Mouse (Mus musculus) thymus, postnatal 4 days (tissue): Measurements from ENCODE around the gene 1700029F12Rik.
"Not testable (repeated sequence)": the region's sequence is repeated elsewhere in the genome, so short reads cannot be mapped to it uniquely, and the experiment has no call there.

Experiments used
- DNase-seq: peaks from one replicate; pipeline ENCODE4 v3.0.0; 2021

Gene 1700029F12Rik

GRCm38 (mm10) chr13:97034262-97034661 lies at the start of gene 1700029F12Rik:
Gene 1700029F12Rik (minus strand): TSS chr13:97034362.
- no peak for DNase-seq

- no peak for DNase-seq
Observed at GRCm38 (mm10) chr13:97082432-97082831, 48.3 kb upstream of the 1700029F12Rik start.

- no peak for DNase-seq
Observed at GRCm38 (mm10) chr13:97080615-97081014, 46.5 kb upstream of the 1700029F12Rik start.

GRCm38 (mm10) chr13:97080201-97080600 lies 46.0 kb upstream of the 1700029F12Rik start:
- DNase-seq: no peak

GRCm38 (mm10) chr13:97077556-97077955 lies 43.4 kb upstream of the 1700029F12Rik start:
- DNase-seq: no peak

- DNase-seq: no peak
Observed at GRCm38 (mm10) chr13:97073497-97073896, 39.3 kb upstream of the 1700029F12Rik start.

GRCm38 (mm10) chr13:97071626-97072241 lies 37.6 kb upstream of the 1700029F12Rik start:
- DNase-seq: peak; percentile 58

- peak; percentile 26 for DNase-seq
Observed at GRCm38 (mm10) chr13:97070931-97071625, 36.9 kb upstream of the 1700029F12Rik start.

- no peak for DNase-seq
Observed at GRCm38 (mm10) chr13:97068151-97068550, 34.0 kb upstream of the 1700029F12Rik start.

GRCm38 (mm10) chr13:97067691-97068090 lies 33.5 kb upstream of the 1700029F12Rik start:
- DNase-seq: no peak

GRCm38 (mm10) chr13:97066649-97067550 lies 32.7 kb upstream of the 1700029F12Rik start, which contains the start of gene Fam169a:
Gene Fam169a (plus strand): TSS chr13:97067286.
- no peak for DNase-seq

- not testable (repeated sequence) for DNase-seq
Observed at GRCm38 (mm10) chr13:97064844-97065621, 30.9 kb upstream of the 1700029F12Rik start.

GRCm38 (mm10) chr13:97064413-97064812 lies 30.3 kb upstream of the 1700029F12Rik start:
- DNase-seq: peak; percentile 17

- DNase-seq: no peak
Observed at GRCm38 (mm10) chr13:97063431-97063830, 29.3 kb upstream of the 1700029F12Rik start.

- DNase-seq: no peak
Observed at GRCm38 (mm10) chr13:97062151-97062550, 28.0 kb upstream of the 1700029F12Rik start.

GRCm38 (mm10) chr13:97060331-97060730 lies 26.2 kb upstream of the 1700029F12Rik start:
- no peak for DNase-seq

- no peak for DNase-seq
Observed at GRCm38 (mm10) chr13:97059746-97060145, 25.6 kb upstream of the 1700029F12Rik start.

- DNase-seq: no peak
Observed at GRCm38 (mm10) chr13:97057817-97058216, 23.7 kb upstream of the 1700029F12Rik start.

- DNase-seq: no peak
Observed at GRCm38 (mm10) chr13:97053844-97054243, 19.7 kb upstream of the 1700029F12Rik start.

GRCm38 (mm10) chr13:97052667-97053066 lies 18.5 kb upstream of the 1700029F12Rik start:
- peak; percentile 71 for DNase-seq

GRCm38 (mm10) chr13:97051158-97051557 lies 17.0 kb upstream of the 1700029F12Rik start:
- DNase-seq: no peak

GRCm38 (mm10) chr13:97030075-97030474 lies 4.1 kb downstream of the 1700029F12Rik start:
- DNase-seq: no peak
